Mouse (Mus musculus): Measurements from ENCODE around the gene Gm45717. TPM values are rescaled to one million over a fixed set of nuclear protein-coding genes. Genes with fewer than 3 reads are reported as not detected.

Gm45717 gene
- polyA plus RNA-seq, 1 experiment = not detected

GRCm38 (mm10) chr7:140948161-140948560, 7.6 kb downstream of the Gm45717 start:
- no peaks in the 10 kb centered on the region for H3K9me3 ChIP-seq (ENCODE audit: control insufficient read depth, low read length)
- TF ChIP-seq GATA1 (IDR thresholded peaks at IDR 0.05; ENCODE audit: low read length) = no peak
- no peak for TF ChIP-seq TAL1 (IDR thresholded peaks at IDR 0.05; ENCODE audit: low read length)
- H3K4me3 ChIP-seq (replicated peaks) = no peak overlapping the region
- H3K36me3 ChIP-seq (ENCODE audit: control insufficient read depth) = peaks cover 42% of the 10 kb centered on the region; the same call in 1 of the 2 replicates
- H3K27me3 ChIP-seq (ENCODE audit: control insufficient read depth) = no peaks in the 10 kb centered on the region
- H3K4me1 ChIP-seq (ENCODE audit: control insufficient read depth) = no peaks in the 10 kb centered on the region; the same call in 1 of the 2 replicates

DNA sequence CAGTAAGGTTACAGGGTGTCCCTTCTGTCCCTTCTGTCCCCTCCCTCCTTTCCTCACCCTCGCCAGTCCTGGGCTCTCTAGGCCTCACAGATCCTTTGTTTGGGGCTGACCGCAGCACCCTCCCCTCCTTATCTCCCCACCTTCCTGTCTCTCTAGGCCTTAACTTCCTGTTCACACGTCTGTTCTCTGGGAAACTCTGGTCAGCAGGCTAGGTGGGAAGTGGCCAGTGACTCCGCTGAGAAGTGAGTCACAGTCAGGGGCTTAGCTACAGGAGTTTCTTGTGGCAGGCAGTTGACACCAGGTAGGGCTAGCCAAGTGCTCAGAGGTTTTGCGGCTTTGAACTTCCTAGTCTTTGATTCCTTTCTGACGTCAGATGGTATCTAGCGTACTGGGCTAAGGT, 8.8 kb downstream of the Gm45717 start:
- Histone ChIP-seq H3K27me3 (ENCODE audit: control insufficient read depth) (no peaks in the 10 kb centered on the region), H3K9me3 (ENCODE audit: control insufficient read depth, low read length) (no peaks in the 10 kb centered on the region), H3K4me3 (replicated peaks) (no peak overlapping the region), H3K4me1 (ENCODE audit: control insufficient read depth) (peaks cover 5% of the 10 kb centered on the region), H3K36me3 (ENCODE audit: control insufficient read depth) (peaks cover 36% of the 10 kb centered on the region; the same call in 1 of the 2 replicates)
- TF ChIP-seq TAL1 (IDR thresholded peaks at IDR 0.05; ENCODE audit: low read length) (no peak), GATA1 (IDR thresholded peaks at IDR 0.05; ENCODE audit: low read length) (no peak)

DNA sequence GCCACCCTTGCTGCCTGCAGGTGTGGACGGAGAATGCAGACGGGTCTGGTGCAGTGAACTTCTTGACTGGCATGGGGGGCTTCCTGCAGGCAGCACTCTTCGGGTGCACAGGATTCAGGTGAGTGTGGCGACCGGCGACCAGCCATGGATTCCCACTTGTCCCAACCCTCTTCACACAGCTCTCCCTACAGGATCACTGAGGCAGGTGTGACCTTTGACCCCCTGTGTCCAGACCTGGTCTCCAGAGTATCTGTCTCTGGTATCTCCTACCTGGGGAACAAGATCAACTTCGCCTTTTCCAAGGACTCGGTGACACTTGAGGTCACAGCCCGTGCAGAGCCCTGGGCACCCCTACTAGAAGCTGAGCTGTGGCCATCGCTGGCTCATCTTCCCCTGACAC, 9.4 kb downstream of the Gm45717 start:
- H3K4me3 ChIP-seq (replicated peaks) = no peak overlapping the region
- H3K27me3 ChIP-seq (ENCODE audit: control insufficient read depth) = no peaks in the 10 kb centered on the region
- H3K36me3 ChIP-seq (ENCODE audit: control insufficient read depth) = peaks cover 36% of the 10 kb centered on the region; the same call in 1 of the 2 replicates
- no peak for TF ChIP-seq GATA1 (IDR thresholded peaks at IDR 0.05; ENCODE audit: low read length)
- no peak for TF ChIP-seq TAL1 (IDR thresholded peaks at IDR 0.05; ENCODE audit: low read length)
- H3K4me1 ChIP-seq (ENCODE audit: control insufficient read depth) = peaks cover 12% of the 10 kb centered on the region
- no peaks in the 10 kb centered on the region for H3K9me3 ChIP-seq (ENCODE audit: control insufficient read depth, low read length)

- Histone ChIP-seq H3K9me3 (ENCODE audit: control insufficient read depth, low read length) (no peaks in the 10 kb centered on the region), H3K36me3 (ENCODE audit: control insufficient read depth) (peaks cover 36% of the 10 kb centered on the region; the same call in 1 of the 2 replicates), H3K4me3 (replicated peaks) (no peak overlapping the region), H3K4me1 (ENCODE audit: control insufficient read depth) (peaks cover 14% of the 10 kb centered on the region), H3K27me3 (ENCODE audit: control insufficient read depth) (no peaks in the 10 kb centered on the region)
- TF ChIP-seq GATA1 (IDR thresholded peaks at IDR 0.05; ENCODE audit: low read length) (no peak), TAL1 (IDR thresholded peaks at IDR 0.05; ENCODE audit: low read length) (no peak)
These were observed 10.5 kb downstream of the Gm45717 start for GRCm38 (mm10) chr7:140945247-140945646.

GRCm38 (mm10) chr7:140944236-140944635, 11.5 kb downstream of the Gm45717 start:
- Histone ChIP-seq H3K9me3 (ENCODE audit: control insufficient read depth, low read length) (no peaks in the 10 kb centered on the region), H3K4me1 (ENCODE audit: control insufficient read depth) (peaks cover 14% of the 10 kb centered on the region), H3K4me3 (replicated peaks) (no peak overlapping the region), H3K27me3 (ENCODE audit: control insufficient read depth) (no peaks in the 10 kb centered on the region), H3K36me3 (ENCODE audit: control insufficient read depth) (peaks cover 32% of the 10 kb centered on the region; the same call in 1 of the 2 replicates)
- no peak for TF ChIP-seq TAL1 (IDR thresholded peaks at IDR 0.05; ENCODE audit: low read length)
- TF ChIP-seq GATA1 (IDR thresholded peaks at IDR 0.05; ENCODE audit: low read length) = no peak

DNA sequence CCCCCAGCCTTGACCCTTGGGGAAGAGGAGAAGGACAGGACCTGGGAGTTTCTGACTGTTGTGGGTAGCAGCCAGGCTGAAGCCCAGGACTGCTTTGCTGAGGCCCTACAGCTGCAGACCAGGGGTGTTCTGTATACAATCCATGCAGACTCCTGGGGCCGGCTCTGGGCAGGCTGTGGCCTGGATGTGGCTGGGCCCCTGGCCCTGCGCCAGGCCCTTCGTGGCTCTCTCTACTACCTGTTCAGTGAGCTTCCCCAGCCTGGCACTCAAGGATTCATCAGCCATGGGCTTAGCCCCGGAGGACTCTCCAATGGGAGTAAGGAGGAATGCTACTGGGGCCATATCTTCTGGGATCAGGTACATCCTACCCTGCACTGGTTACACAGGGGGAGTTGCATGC, 12.4 kb downstream of the Gm45717 start:
- no peaks in the 10 kb centered on the region for H3K9me3 ChIP-seq (ENCODE audit: control insufficient read depth, low read length)
- no peaks in the 10 kb centered on the region for H3K27me3 ChIP-seq (ENCODE audit: control insufficient read depth)
- H3K4me3 ChIP-seq (replicated peaks) = no peak overlapping the region
- peaks cover 14% of the 10 kb centered on the region for H3K4me1 ChIP-seq (ENCODE audit: control insufficient read depth)
- TF ChIP-seq TAL1 (IDR thresholded peaks at IDR 0.05; ENCODE audit: low read length) = no peak
- TF ChIP-seq GATA1 (IDR thresholded peaks at IDR 0.05; ENCODE audit: low read length) = no peak
- peaks cover 25% of the 10 kb centered on the region; the same call in 1 of the 2 replicates for H3K36me3 ChIP-seq (ENCODE audit: control insufficient read depth)

DNA sequence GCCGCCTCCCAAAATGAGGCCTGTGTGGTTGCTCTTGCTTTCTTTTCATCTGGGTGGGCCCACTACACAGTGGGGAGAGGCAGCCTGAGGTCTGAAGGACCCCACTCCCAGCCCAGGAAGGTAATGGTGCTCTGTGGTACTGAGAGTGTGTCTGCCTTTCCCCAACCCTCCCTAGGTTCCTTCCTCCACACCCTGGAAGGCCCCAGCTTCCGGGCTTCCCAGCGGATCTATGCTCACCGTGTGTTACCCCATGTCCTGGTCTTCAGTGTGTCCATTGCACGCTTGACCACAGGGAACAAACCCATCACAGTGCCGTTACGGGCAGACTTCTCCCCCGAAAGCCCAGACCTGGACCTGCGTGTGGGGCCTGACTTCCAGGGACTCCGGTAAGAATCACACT, 12.9 kb downstream of the Gm45717 start:
- peaks cover 14% of the 10 kb centered on the region for H3K4me1 ChIP-seq (ENCODE audit: control insufficient read depth)

GRCm38 (mm10) chr7:140942341-140942740, 13.4 kb downstream of the Gm45717 start:
- H3K9me3 ChIP-seq (ENCODE audit: control insufficient read depth, low read length) = no peaks in the 10 kb centered on the region
- H3K4me3 ChIP-seq (replicated peaks) = peak overlapping the region; percentile 71
- TF ChIP-seq GATA1 (IDR thresholded peaks at IDR 0.05; ENCODE audit: low read length) (no peak), TAL1 (IDR thresholded peaks at IDR 0.05; ENCODE audit: low read length) (no peak)
- peaks cover 15% of the 10 kb centered on the region; the same call in 1 of the 2 replicates for H3K36me3 ChIP-seq (ENCODE audit: control insufficient read depth)
- peaks cover under 1% of the 10 kb centered on the region; the same call in 1 of the 2 replicates for H3K27me3 ChIP-seq (ENCODE audit: control insufficient read depth)
- H3K4me1 ChIP-seq (ENCODE audit: control insufficient read depth) = peaks cover 14% of the 10 kb centered on the region

More for the DNA sequence above, 12.9 kb downstream of the Gm45717 start:
- no peak for TF ChIP-seq GATA1 (IDR thresholded peaks at IDR 0.05; ENCODE audit: low read length)
- no peak for TF ChIP-seq TAL1 (IDR thresholded peaks at IDR 0.05; ENCODE audit: low read length)
- no peaks in the 10 kb centered on the region for H3K27me3 ChIP-seq (ENCODE audit: control insufficient read depth)
- H3K4me3 ChIP-seq (replicated peaks) = no peak overlapping the region
- peaks cover 19% of the 10 kb centered on the region; the same call in 1 of the 2 replicates for H3K36me3 ChIP-seq (ENCODE audit: control insufficient read depth)
- H3K9me3 ChIP-seq (ENCODE audit: control insufficient read depth, low read length) = no peaks in the 10 kb centered on the region

DNA sequence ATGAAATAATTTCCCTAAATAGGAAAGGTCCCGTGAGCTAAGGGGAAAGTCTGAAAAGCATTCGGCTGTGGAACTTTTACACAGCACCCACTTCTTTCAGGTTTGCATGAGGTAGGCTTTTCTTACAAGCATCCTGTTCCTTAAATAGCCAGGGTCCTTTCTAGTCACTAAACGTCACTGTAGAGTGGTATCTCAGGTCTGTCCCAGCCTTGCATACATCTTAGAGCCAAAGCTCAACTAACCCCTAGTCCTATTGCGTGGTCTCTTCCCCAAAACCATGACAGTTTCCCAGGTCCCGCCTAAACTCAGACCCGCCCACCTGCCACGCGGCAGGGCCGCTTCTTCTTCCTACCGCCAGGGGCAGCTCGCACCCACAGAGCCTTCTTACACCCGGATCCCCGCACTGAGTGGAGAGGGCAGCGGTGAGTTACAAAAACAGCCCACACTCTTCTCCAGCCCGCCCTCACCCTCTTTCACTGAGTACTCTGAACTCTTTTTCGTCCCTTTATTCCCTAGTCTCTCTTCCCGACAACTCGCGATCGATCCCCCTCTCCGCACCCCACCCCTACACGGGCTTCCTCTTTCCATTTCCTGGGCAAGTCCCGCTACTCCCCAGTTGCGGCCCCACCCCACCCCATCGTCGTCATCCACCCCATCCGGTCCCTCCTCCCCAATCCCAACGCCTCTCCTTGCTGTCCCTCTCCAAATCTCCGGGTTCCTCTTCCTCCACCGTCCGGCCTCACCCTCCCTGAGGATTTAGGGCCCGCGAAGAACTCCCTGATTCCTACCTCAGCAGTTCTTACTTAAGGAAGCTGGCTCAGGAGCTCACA, 14.3 kb downstream of the Gm45717 start, which contains the start of gene Pgghg:
Gene Pgghg, plus strand, starts transcription at position 170 of the 830 bp plus-strand sequence.
- Histone ChIP-seq H3K36me3 (ENCODE audit: control insufficient read depth) (peaks cover 13% of the 10 kb centered on the region; the same call in 1 of the 2 replicates), H3K9me3 (ENCODE audit: control insufficient read depth, low read length) (no peaks in the 10 kb centered on the region), H3K4me3 (replicated peaks) (peak within 1 kb of the TSS; percentile 71), H3K4me1 (ENCODE audit: control insufficient read depth) (peaks cover 14% of the 10 kb centered on the region), H3K27me3 (ENCODE audit: control insufficient read depth) (peaks cover 7% of the 10 kb centered on the region)
- TF ChIP-seq GATA1 (IDR thresholded peaks at IDR 0.05; ENCODE audit: low read length) (no peak), TAL1 (IDR thresholded peaks at IDR 0.05; ENCODE audit: low read length) (no peak)

All from erythroblast, embryonic 14.5 days (primary cell).